Mouse (Mus musculus): ENCODE data around the gene Zpld1. TPM values are rescaled to one million over a fixed set of nuclear protein-coding genes. Genes with fewer than 3 reads are reported as not detected.

Gene Zpld1
- polyA plus RNA-seq (2017; shearing (Covaris generic)), result not detected

DNA sequence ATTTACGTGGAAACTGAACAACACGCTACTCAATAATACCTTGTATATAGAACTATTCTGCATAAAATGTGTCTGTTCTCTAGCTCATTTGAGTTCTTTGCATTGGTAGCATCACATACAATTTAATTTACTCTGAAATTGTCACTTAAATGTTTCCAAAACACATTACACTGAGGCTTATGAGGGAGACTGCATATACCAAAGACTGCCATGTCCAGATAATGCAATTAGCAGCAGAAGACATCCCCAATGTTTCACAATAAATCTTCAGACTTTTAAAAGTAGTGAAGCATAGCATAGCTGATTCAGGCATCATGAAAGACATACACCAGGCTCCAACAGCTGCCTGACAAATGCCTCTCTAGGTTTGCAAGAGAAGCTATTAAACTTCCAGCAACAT lies at the start of gene Zpld1:
Gene Zpld1 (minus strand): TSS at position 101 of the 400 bp plus-strand sequence.

